Mouse (Mus musculus) kidney, adult 2 months (tissue): Measurements from ENCODE around the gene Rtn4rl1.

ENCODE experiments used
- CTCF ChIP-seq: fragments of 200-500 bp; conservative IDR thresholded peaks from 2 replicates; pipeline ENCODE4 v1.5.1; 2011; ENCODE audit warnings: low read depth, mild to moderate bottlenecking, control low read depth, low read length, moderate library complexity, mixed read lengths; ENCODE audit not compliant: insufficient read depth, insufficient read length
- POLR2A ChIP-seq: fragments of 200-500 bp; IDR thresholded peaks from one replicate; pipeline ENCODE4 v1.6.1; 2011; ENCODE audit warnings: low read depth, low read length, control low read depth

GRCm38 (mm10) chr11:75262181-75262580 is 68.6 kb downstream of the Rtn4rl1 start:
- TF ChIP-seq CTCF (no peak), POLR2A (no peak)
